Mouse (Mus musculus): Measurements from ENCODE around the gene Eif4a1.

- TF ChIP-seq CTCF (IDR thresholded peaks at IDR 0.05; ENCODE audit: control insufficient read depth, insufficient read depth, low read length) (no peak), POLR2A (IDR thresholded peaks at IDR 0.05; ENCODE audit: borderline replicate concordance, control insufficient read depth, low read depth, low read length) (no peak)
These were observed 27.4 kb upstream of the Eif4a1 start for GRCm38 (mm10) chr11:69699595-69699994.

All from bone marrow, adult 2 months (tissue).